Mouse (Mus musculus): Measurements from ENCODE around the gene Reps2.

The Reps2 gene

DNA sequence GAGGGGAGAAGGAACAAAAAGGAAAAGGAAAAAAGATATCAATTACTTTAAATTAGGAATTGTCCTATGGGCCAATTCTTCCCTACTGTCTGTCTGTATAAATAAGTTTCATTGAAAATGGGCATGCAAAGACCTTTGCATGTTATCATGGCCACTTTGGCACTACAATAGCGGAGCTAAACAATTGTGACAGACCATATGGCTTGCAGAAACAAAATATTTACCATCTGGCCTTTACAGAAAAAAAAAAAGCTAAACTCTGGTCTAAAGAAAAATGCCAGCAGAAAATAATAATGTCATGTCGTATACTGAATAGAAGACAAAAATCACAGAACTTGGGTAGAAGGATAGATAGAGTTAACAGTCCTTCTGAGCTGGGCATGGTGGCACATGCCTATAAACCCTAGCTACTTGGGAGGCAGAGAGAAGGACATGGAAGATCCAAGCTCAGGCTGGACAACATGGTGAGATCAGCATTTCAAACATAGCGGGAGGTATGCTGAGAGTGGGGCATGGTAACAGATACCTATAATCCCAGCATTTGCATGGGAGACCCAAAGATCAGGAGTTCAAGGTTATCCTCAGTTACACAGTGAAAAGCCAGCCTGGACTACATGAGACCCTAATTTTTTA, 54.2 kb downstream of the Reps2 start:
- DNase-seq (ENCODE audit: low read depth): no peak

DNA sequence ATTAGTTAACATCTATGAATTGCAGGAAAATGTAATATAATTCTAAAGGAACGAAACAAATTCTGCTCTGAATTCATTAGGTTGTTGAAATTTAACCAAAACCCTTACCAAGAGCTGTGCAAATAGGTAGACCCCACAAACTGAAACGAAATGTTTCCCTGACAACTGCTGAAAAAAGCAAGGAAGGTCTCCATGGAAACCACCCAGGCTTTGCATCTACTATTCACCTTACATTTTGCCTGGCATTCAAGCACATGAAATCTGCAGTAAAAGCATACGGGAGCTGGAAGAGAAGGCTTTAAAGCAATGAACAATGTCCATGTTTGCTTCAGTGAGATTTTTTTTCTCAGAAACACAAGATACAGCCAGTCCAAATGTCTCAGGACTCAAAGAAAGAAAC, 59.1 kb downstream of the Reps2 start:
- no peak for DNase-seq (ENCODE audit: low read depth)

DNA sequence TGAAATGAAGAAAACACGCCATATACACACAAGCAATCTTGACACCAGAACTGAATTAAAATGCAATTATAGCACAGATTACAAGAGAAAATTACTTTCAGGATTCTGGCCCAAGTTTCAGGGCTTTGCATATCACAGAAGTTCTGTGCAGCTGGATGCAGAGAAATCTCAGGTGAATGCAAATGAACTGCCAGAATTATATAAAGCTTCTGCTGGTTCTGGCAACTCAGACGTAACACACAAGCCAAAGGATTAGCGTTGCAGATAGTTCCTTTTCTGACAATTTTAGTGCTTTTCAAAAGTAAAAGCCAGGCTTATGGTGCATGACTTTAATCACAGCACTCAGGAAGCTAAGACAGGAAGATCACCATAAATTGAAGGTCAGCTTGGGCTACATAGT, 62.9 kb downstream of the Reps2 start:
- DNase-seq (ENCODE audit: low read depth): no peak

DNA sequence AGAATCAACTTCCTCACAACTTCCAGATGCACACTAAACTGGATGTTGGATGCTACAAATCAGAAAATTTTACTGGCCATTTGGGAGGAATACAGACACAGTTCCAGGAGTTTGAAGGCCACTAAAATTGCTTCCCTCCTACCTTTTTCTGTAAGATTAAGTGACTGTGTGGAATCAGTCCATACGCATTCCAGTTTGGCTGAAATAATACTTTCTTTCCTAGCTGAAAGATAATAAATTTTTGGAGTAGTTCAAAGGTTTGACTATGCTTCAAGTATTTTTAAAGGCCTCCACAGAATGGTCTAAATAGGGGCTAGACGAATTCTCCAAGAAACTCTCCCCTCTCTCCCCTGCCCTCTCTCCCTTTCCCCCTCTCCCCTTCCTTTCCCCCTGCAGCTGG, 75.0 kb downstream of the Reps2 start:
- DNase-seq (ENCODE audit: low read depth): no peak

DNA sequence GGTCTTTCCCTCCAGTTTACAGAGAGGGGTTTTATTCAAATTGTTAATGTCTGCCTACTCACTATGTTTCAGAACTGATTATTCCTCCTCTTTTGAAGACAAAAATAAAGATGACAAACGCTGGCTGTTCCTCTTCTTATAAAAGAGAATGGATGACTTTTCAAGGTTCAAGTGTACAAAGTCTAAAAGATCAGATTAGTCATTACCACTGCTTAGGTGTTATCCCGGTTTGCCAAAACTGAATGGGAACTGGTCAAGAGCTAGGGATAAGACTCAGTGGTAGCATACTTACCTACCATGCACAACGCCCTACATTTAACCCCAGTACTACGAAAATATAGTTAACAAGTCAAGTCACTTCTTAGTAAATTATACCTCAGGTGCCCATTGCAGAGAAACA, 77.9 kb downstream of the Reps2 start:
- no peak for DNase-seq (ENCODE audit: low read depth)

DNA sequence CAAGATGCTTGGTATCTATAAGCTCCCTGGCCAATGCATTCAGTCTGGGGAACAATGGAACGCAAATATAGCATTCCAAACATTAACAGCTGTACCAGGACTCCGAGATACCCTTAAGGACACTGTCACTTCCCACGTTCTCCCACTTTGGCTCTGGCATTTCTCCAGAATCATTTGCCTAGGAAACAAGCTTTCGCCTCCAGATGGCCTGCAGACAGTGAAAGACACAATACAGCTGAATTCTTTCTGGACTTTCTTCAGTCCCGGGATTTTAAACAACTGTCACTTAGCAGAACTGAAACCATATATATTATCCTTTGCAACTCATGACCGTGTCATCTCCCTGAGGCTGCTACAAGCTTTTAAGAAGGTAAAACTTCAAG, 87.0 kb downstream of the Reps2 start:
- no peak for DNase-seq (ENCODE audit: low read depth)

DNA sequence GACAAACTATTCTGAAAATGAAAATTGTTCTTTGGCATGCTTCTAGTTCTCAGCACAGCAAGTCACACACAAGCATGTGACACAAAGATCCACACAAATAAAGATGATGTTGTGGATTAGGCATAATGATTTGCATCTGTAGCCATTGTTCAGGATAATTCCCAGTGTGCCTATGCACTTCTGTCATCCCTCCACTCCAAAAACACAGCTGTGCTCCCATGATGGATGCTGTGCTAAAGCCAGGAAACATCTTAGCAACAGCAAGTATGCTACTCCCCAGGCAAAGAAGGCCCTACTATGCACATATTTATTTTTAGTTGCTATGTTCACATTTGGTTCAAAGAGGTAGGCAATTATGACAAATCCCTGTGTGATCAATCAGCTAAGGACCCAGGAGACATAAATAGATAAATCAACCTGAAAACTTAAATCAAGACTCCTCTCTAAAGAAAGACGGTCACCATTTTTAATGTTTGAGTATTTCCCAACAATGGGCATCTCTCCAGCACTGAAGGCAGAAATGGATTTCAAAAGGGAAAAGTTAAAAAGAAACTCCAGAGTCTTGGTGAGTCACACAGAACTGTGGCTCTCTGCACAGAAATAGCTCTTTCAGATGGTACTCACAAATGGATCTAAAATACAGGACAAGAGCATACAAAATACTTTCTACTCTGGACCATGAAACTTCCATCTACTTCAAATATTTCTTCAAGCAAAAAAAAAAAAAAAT, 87.6 kb downstream of the Reps2 start:
- peak; percentile 17 for DNase-seq (ENCODE audit: low read depth)

DNA sequence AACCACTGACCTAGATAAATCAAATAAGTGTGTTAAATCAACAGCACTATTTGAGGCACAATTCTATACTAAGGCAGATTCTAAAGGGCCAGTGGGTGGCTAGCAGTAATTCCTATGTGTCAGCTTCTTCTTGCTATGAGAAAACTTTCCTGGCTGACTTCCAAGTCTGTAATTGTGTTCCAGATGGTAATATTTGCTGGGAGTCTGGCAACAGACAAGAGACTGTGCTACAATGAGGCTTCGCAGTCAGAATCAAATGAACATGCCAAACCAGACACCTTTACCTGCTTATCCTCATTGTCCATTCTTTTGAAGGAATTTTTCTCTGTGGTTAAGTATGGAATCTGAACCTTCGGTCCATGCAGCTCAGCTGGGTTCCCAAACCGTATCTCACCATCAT, 88.9 kb downstream of the Reps2 start:
- peak; percentile 3 for DNase-seq (ENCODE audit: low read depth)

DNA sequence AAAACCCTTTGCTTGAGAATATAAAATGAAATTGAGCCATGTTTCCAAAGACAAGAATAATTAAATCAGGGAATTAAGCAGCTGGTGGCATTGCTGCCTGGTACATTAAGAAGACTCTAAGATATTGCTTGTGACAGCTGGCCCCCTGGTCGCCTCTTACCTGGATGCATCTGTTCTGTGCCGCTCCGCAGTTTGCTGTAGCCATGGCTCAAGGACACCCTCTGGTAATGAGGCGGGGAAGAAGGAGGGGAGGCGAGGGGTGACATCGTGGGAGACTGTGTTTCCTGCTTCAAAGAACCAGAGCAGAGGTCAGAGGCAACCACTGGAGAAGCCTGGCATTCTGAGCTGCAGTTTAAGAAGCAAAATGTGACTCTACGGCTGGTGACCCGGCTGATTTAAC, 91.1 kb downstream of the Reps2 start:
- no peak for DNase-seq (ENCODE audit: low read depth)

DNA sequence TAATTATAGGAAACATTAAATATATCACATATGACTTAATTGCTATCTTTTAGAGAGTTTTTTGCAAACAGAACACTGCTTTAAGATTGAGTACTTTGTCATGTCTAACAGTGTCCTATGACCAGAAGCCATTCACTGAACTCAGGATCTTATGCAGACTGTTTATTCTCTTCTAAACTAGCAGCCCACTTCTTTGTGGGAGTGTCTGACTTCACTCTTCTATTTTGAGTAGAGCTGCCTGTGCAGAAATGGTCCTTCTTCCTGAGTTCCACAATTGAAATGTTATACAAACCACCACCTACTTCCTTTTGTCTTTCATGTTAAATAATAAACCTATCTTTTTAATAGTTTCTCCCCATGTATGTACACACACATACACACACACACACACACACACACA, 98.4 kb downstream of the Reps2 start:
- no peak for DNase-seq (ENCODE audit: low read depth)

DNA sequence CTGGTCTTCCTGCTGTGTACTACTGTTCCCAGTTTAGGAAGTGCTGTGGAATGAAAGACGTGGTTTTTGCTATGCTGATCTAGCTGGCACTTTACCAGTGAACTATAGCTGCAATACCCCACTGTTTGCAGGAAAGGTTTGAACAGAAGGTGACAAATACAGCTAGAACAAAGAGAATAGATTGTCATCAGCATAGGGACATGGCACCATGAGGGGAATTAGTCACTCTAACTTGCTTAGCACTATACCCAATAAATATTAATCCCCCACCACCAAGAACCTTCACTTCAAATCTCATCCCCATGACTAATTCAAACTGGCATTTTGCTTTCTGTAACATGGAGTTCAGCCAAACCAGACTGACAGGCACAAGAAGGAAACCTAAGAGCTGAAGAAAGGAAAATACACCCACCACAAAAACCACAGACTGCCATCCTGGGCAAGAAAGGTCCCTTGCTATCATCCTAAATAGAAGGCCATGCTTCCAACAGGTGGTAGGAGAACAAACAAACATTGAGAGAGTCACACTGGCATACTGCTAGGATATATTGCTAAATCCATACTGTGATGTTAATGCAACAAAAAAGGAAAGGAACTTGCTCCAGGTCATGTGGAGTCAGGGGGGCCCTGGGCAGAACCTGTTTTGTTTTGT, 100.7 kb downstream of the Reps2 start:
- no peak for DNase-seq (ENCODE audit: low read depth)

DNA sequence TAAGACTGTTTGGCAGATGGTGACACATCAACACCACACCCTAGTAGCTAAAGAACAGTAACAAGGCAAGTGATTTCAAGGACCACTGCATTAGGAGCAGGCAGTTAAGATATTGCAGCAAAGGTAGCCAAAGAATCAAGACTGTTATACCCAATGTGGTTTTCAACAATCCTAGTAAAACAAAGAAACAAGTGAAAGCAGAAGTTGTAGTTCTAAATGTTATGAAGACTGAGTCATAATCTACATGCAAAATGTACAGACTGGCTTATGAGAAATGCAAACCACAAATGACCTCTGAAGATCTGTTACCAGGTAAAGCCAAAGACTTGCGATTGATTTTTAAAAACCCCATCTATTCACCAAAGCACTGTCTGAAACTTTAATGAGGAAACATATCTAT, 101.5 kb downstream of the Reps2 start:
- DNase-seq (ENCODE audit: low read depth): no peak

DNA sequence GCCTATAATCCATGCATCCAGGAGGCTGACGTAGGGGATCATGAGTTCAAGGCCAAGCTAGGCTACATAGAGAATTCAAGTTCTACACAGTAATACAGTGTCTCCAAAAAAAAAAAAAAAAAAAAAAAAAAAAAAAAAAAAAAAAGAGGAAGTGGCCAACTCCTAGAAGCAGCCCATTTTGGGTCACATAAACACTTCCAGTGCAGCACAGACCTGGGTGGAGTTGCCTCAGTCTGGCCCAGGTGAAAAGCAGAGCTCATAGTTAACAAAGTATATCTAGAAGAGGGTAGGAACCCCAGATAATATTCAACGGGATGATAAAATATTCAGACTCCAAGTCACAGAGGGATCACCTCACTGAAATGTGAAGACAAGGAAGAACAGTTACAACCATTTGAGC, 112.4 kb downstream of the Reps2 start:
- no peak for DNase-seq (ENCODE audit: low read depth)

DNA sequence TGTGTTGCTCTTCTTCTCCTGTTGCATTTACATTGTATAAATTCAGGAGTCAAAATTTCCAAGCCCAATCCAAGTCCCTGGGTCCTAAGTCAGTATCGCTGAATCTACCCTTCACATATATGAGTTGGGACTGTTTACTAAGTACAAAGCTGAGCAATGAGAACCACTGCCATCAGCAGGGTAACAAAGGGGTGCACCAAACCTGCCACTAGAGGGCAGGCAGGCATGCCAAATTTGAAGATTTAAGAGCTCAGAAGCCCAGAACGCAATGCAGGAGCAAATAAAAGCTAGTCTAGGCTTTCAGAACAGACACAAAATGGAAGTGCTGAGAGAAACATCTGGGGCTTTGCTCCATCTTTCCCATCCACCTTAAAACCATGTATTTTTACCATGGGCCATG, 116.2 kb downstream of the Reps2 start:
- DNase-seq (ENCODE audit: low read depth): peak; percentile 53

DNA sequence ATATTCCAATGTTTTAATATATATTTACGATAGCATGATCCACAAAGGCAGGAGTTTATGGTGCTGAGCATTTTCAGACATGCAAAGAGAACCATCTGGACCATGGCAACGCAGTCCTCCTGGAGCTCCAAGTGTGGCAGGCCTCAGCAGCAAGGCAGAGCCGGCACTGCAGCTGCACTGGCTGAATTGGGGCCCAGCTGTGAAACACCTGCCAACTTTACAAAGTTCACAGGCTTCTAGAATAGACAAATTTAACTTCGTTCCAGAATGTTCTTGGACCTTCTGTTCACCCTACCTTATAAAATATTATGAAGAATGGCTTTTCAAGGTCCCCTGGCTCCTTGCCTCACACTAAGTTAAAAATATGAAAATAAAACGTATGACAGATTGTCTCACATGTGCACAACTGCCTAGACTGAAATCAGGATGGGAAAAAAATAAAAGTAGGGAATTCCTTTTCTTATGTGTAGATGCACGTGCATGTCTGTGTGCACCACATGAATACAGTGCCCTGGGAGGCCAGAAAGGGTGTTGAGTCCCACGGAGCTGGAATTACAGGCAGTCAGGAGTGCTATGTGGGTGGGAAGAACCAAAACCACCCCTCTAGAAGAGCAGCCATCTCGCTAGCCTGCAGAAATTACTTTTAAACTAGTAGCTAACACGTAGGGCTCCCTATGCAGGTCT, 121.5 kb downstream of the Reps2 start:
- no peak for DNase-seq (ENCODE audit: low read depth)

DNA sequence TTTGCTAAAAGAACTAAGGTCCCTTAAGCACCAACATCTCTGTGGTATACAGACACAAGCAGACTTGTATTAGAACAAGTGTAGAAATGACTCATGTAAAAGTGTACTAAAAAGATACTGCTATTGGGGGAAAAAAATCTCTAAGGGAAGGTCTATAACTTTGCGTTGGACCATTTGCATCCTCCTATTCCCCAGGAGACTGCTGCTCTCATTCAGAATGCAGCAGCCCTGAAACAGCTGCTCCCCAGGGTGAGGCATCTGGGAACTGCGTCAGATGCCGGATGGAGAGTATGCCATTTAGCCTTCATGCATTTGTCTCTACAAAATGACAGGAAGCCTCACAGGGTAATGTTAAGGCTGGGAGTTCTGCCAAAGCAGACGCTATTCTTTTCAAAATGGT, 122.3 kb downstream of the Reps2 start:
- no peak for DNase-seq (ENCODE audit: low read depth)

DNA sequence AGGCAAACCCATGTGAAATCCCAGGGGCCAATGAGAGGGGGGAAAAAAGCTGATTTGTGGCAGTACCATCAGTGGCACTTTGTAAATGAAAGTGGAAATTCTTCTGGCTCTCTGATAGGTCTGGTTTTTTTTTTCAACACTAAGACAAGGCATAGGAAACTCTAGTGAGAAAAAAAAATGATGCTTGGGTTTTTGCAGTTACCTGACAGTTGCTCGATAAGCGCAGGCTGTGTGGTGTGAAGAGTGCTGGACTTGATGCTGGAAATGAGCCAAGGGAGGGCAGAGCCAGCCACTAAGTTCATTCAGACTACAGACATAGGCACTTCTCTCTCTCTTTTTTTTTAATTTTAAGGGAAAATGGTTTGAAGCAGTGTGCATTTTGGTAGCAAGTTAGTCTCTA, 123.1 kb downstream of the Reps2 start:
- DNase-seq (ENCODE audit: low read depth): no peak

DNA sequence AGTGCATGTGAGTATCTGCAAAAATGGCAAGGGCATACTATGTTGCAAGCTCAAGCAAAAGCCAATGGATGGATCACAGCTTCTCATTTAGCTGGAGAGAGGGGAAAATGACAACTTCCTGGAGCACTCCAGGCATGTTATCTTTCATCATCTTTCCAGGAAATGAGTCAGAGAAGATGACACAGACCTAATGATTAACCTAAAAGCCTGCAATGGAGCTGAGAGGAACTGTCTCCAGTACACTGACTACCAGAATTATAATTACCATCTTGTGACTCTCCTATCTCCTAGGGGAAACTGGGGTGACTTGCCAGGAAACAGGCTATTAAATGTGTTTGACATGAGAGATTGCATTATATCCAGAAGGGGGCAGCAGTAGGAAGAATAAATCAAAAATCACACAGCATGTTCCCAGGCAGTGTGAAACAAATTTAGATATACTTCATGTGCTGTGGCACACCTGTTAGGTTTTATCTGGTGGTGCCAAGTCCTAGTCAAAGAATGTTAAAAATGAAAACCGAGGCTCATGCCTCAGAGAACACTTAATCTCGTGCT, 132.9 kb downstream of the Reps2 start:
- peak; percentile 7 for DNase-seq (ENCODE audit: low read depth)

DNA sequence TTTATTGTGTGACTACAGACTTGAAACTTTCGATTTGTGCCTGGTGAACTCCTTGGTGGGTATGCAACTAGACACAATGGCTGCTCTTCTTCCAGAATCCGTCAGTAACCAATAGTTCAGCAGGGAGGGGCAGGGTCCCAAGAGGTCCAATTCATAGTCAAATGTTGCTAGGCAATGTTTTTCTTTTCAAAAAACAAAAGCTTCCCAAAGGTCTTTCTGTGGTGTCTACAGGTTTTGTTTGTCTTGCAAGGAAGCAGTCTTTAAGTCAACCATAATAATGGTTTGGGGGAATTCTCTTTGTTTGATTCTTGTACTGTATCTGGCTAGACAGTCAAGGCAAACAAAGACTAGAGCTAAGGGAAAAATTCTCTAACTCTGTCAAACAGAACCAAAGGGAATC, 138.3 kb downstream of the Reps2 start:
- DNase-seq (ENCODE audit: low read depth): no peak

DNA sequence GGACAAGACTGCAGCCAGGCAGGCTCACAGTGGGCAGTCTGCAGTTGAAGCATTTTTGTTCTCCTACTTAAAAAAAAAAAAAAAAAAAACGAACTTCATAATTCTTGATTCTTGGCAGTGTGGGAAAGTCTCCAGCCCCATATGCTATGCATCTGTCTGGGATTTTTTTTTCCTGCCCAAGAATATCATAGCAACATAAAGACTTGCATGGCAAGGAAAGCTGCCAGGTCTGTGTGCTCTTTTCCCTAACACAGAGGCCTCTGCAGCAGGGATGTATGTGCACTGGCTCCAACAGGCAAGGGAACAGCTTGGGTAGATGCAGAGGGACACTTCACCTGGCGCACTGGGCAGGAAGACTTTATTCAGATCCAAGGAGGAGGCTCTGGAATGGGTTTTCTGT, 140.0 kb downstream of the Reps2 start:
- DNase-seq (ENCODE audit: low read depth): no peak

DNA sequence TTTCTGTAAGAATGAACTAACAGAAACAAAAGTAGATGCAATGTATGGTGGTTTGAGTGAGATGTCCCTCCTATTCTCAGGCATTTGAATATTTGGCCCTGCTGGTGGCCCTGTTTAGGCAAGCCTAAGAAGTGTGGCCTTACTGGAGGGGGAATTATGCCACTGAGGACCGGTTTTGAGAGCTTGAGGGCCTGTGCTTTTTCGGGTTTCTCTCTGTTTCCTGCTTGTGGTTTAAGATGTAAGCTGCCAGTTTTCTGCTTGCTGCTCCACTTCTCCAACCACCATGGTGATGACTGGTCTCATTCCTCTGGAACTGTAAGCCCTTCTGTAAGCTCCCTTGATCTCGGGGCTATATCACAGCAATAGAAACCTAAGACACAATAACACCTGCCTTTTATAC, 142.5 kb downstream of the Reps2 start:
- no peak for DNase-seq (ENCODE audit: low read depth)

DNA sequence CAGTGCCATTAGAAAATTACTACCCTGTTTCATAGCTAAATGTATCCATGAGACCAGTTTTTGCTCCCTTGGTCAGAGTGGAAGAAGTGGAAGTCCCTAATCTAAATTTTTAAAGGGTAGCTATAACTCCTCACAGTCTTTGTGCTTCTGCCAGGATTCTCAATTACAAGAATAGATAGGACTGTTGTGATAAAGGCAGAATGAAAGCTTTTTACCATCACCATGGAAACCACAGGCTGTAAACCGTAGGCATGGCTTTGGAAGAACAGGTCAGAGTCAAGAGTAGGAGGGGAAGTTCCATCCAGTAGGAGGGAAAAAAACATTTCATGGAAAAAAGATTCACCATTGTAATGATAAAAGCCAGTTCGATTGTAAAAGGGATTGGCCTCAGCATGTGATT, 147.0 kb downstream of the Reps2 start:
- DNase-seq (ENCODE audit: low read depth): no peak

DNA sequence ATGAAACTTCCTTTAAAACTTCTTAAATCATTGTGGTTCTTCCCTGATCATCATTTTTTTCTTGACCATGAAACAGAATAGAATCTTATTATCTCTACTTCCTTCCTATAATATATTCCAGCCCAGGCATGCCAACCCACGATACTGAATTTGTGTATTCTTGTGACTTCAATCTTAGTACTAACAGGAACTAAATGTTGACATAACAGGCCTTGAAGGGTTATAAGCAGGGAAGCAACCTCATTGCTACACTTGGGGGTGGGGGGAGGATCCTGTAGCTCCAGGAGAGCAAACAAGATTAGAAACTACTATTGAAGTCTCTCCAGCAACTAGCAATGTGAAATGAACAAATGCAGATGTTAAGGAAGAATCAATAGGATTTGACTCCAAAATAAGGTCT, 154.8 kb downstream of the Reps2 start:
- no peak for DNase-seq (ENCODE audit: low read depth)
